Mouse (Mus musculus) midbrain, embryonic 15.5 days (tissue): ENCODE data around the gene Adora1. TPM values are rescaled to one million over a fixed set of nuclear protein-coding genes. Genes with fewer than 3 reads are reported as not detected.

Experiments used
- ATAC-seq: fragments of 200-750 bp; cut with Nextera tagmentation; replicated peaks from 2 replicates; pipeline ENCODE4 v1.8.0; 2017; ENCODE audit warnings: moderate TSS enrichment
- H3K27ac ChIP-seq: fragments of 300-500 bp; sonication (generic); 2 replicates; pipeline ENCODE4 v1.5.1; 2015; ENCODE audit warnings: mild to moderate bottlenecking, inconsistent platforms
- H3K27me3 ChIP-seq: fragments of 300-500 bp; sonication (generic); replicated peaks from 2 replicates; pipeline ENCODE4 v1.6.1; 2015; ENCODE audit warnings: inconsistent platforms
- H3K36me3 ChIP-seq: fragments of 300-500 bp; sonication (generic); replicated peaks from 2 replicates; pipeline ENCODE4 v1.6.1; 2015; ENCODE audit warnings: inconsistent platforms
- H3K4me1 ChIP-seq: fragments of 300-500 bp; sonication (generic); 2 replicates; pipeline ENCODE4 v1.6.1; 2015; ENCODE audit warnings: inconsistent platforms
- H3K4me2 ChIP-seq: fragments of 300-500 bp; sonication (generic); 2 replicates; pipeline ENCODE4 v1.6.1; 2015; ENCODE audit warnings: inconsistent platforms, mild to moderate bottlenecking, moderate library complexity
- H3K4me3 ChIP-seq: fragments of 300-500 bp; sonication (generic); 2 replicates; pipeline ENCODE4 v1.5.1; 2015; ENCODE audit warnings: mild to moderate bottlenecking, inconsistent platforms
- H3K9ac ChIP-seq: fragments of 300-500 bp; sonication (generic); 2 replicates; pipeline ENCODE4 v1.6.1; 2015; ENCODE audit warnings: mild to moderate bottlenecking, inconsistent platforms
- H3K9me3 ChIP-seq: fragments of 300-500 bp; sonication (generic); 2 replicates; pipeline ENCODE4 v1.6.1; 2016; ENCODE audit warnings: inconsistent platforms
- WGBS: fragments of 180-500 bp; shearing (Covaris S2); methylation state at CpG from one replicate; pipeline ENCODE4 v1.1.7; 2015; ENCODE audit warnings: mixed read lengths; 5-methylcytosine and 5-hydroxymethylcytosine counted together
- polyA plus RNA-seq: library from polyadenylated mRNA; unstranded; fragments of >200 nt; fragmentation: Nextera tagmentation; extraction: Ambion mirVana; gene quantifications from 2 replicates; pipeline ENCODE4 v1.2.1, GENCODE M21; 2015

The Adora1 gene
- polyA plus RNA-seq, 1 experiment from 2014 or later = 19.2 TPM

DNA sequence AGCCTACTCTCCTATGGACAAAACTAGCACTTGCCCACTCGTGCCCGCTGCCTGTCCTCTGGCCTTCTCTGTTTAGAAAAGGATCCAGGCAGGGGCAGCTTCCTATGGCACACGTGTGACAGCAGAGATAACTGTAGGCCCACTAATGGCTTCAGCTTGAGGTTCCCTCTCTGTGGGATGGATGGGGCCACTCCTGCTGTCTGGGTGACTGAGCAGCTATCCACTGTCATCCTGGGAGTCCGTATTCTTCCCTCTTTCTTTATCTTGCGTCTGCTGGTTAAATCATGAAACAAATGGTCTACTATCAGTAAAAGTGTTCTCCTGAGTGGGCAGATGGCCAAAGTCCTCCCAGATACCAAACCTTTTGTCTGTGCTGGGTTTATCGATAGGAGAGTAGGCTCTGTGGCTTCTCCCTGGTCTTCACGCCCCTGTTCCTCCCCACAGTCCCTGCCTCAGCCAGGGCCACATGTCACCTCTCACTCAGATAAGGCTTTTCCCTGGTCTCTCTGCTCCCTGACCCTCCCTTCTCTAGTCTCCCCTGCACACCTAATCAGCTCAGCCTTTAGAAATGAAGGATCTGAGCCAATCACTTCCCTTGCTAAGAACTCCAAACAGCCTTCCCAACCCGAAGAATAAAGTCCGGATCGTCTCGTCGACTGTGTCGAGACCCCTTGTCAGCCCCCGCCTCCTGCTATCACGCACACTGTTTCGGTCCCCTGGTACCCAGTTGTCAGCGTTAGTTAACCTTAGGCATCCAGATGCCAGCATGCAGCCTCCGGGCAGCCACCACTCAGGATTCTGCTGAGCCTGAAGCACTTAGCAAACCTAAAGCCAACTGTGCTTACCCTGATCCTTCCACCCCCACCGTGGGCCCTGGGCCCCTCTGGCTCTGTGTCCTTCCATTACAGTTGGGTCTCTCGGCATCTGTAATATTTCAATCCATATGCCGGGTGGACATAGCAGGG is 82.3 kb downstream of the Adora1 start:
- Histone ChIP-seq H3K27me3 (0 out of 2 replicates have a peak, but pooled peaks cover 8% of the 10 kb centered on the region), H3K9ac (no peak overlapping the region), H3K4me1 (no peaks in the 10 kb centered on the region), H3K9me3 (no peaks in the 10 kb centered on the region), H3K4me3 (no peak overlapping the region), H3K27ac (no peak overlapping the region), H3K36me3 (no peaks in the 10 kb centered on the region), H3K4me2 (no peak overlapping the region)
- WGBS = 77% methylated on average over 21 of the region's 21 CpGs
- no peak for ATAC-seq

DNA sequence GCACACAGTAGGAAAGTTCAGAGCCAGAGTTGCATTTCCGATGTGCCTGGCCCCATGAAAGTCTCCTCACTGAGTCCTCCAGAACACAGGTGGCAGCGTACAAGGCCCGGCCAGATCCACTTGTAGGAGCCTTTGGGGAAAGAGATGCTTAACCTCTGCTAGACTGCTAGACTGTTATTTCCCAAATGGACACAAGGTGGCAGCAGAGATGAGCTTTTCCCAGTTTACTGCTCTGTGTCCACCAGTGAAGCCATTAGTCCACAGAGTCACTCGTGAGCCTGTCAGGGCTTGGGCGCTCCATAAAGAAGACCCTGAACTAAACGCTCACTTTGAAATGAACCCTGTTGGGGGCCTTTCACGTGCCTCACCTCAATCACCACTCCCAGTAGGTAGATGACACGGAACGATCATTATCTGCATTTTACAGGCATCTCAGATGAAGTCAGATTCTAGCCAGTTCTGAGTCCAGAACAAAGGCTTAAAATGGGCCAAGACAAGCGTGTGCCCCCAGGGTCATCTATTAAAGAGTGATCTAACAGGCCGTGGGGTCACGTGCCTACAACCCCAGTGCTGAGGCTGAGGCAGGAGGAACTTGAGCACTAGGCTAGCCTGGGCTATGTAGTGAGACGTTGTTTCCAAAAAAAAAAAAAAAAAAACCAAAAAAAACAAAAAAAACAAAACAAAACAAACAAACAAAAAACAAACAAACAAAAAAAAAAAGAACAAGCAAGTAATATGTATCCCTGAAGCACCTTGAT is 83.4 kb downstream of the Adora1 start:
- Histone ChIP-seq H3K27ac (no peak overlapping the region), H3K36me3 (no peaks in the 10 kb centered on the region), H3K4me3 (no peak overlapping the region), H3K4me1 (no peaks in the 10 kb centered on the region), H3K27me3 (0 out of 2 replicates have a peak, but pooled peaks cover 8% of the 10 kb centered on the region), H3K9ac (no peak overlapping the region), H3K9me3 (no peaks in the 10 kb centered on the region), H3K4me2 (no peak overlapping the region)
- ATAC-seq = peak; percentile 89
- WGBS = 32% methylated on average over 13 of the region's 13 CpGs

DNA sequence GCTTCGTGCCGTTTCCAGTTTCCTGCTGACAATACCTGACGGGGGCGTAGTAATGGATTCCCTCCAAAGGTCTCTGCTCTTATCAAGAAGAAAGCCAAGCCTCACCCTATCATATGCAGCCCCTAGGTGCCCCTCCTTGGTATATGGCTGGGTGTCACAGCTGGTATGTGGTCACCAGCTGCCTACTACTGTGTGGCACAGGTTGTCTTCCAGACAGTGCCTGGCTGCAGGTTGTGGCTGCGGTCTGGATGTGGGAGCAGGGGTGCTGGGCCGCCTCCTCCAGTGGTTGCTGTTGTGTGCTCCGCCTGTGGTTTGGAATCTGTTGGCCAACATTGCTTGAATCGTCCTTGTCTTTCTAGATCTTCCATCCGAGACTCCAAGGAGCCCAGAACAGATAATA is 84.5 kb downstream of the Adora1 start:
- H3K4me2 ChIP-seq = no peak overlapping the region
- H3K36me3 ChIP-seq = no peaks in the 10 kb centered on the region
- no peak overlapping the region for H3K27ac ChIP-seq
- H3K9ac ChIP-seq = no peak overlapping the region
- no peak for ATAC-seq
- no peak overlapping the region for H3K4me3 ChIP-seq
- no peaks in the 10 kb centered on the region for H3K4me1 ChIP-seq
- H3K9me3 ChIP-seq = no peaks in the 10 kb centered on the region
- H3K27me3 ChIP-seq = 0 out of 2 replicates have a peak, but pooled peaks cover 8% of the 10 kb centered on the region
- 92% methylated on average over 9 of the region's 9 CpGs for WGBS

DNA sequence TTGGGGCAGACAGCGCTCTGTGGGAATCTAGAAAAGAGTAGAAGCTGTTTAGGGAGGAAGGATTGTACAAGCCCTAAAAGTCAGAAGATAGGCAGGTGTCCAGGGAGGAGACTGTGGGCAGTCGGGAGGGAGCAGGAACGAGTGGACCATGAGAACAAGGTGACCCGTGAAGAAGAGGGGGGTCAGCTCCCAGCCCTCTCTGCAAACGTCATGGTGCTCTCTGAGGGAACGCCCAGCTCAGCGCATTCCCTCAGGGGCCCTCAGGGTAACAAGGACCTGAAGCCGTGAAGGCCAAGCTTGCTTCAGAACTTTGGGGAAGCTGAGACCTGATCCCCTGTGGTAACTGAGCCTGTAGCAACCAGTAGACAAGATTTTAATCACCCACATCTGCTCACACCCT is 85.2 kb downstream of the Adora1 start:
- H3K4me1 ChIP-seq = no peaks in the 10 kb centered on the region
- no peak overlapping the region for H3K4me2 ChIP-seq
- no peaks in the 10 kb centered on the region for H3K36me3 ChIP-seq
- 0 out of 2 replicates have a peak, but pooled peaks cover 8% of the 10 kb centered on the region for H3K27me3 ChIP-seq
- no peak overlapping the region for H3K27ac ChIP-seq
- WGBS = 76% methylated on average over 8 of the region's 8 CpGs
- H3K9ac ChIP-seq = no peak overlapping the region
- H3K4me3 ChIP-seq = no peak overlapping the region
- ATAC-seq = no peak
- no peaks in the 10 kb centered on the region for H3K9me3 ChIP-seq

Other genes starting within 250 kb of the Adora1 start
- 15.2 and 21.1 TPM in 2 replicates for gene Fmod, start 198.2 kb downstream of the Adora1 start, polyA plus RNA-seq
- gene Btg2, start 156.3 kb downstream of the Adora1 start, polyA plus RNA-seq = 37.2 and 42.2 TPM in 2 replicates
- gene Chit1, start 124.2 kb downstream of the Adora1 start, polyA plus RNA-seq = 0.09 and 0.10 TPM in 2 replicates
- gene Chil1, start 53.3 kb downstream of the Adora1 start, polyA plus RNA-seq = 1.5 and 3.3 TPM in 2 replicates
- gene Mybph, start 42.0 kb downstream of the Adora1 start, polyA plus RNA-seq = 0.13 and 0.19 TPM in 2 replicates
- gene Myog, start 54.6 kb upstream of the Adora1 start, polyA plus RNA-seq = 0.10 TPM in 1 of 2 replicates, not detected in the other
- 18.9 and 20.4 TPM in 2 replicates for gene Ppfia4, start 97.5 kb upstream of the Adora1 start, polyA plus RNA-seq
- 144 and 147 TPM in 2 replicates for gene Tmem183a, start 126.5 kb upstream of the Adora1 start, polyA plus RNA-seq
- not detected in 2 replicates for gene 4933406M09Rik, start 150.5 kb upstream of the Adora1 start, polyA plus RNA-seq
- 12.6 and 13.3 TPM in 2 replicates for gene Cyb5r1, start 170.1 kb upstream of the Adora1 start, polyA plus RNA-seq
- gene Adipor1, start 179.9 kb upstream of the Adora1 start, polyA plus RNA-seq = 76.0 and 82.4 TPM in 2 replicates
- gene Klhl12, start 220.1 kb upstream of the Adora1 start, polyA plus RNA-seq = 37.0 and 37.7 TPM in 2 replicates